Mouse (Mus musculus): Measurements from ENCODE around the gene Specc1. TPM values are rescaled to one million over a fixed set of nuclear protein-coding genes. Genes with fewer than 3 reads are reported as not detected.

The Specc1 gene
- 14.9 and 15.3 TPM in 2 replicates for polyA plus RNA-seq (2016; fragmentation: Nextera tagmentation; extraction: Ambion mirVana)

DNA sequence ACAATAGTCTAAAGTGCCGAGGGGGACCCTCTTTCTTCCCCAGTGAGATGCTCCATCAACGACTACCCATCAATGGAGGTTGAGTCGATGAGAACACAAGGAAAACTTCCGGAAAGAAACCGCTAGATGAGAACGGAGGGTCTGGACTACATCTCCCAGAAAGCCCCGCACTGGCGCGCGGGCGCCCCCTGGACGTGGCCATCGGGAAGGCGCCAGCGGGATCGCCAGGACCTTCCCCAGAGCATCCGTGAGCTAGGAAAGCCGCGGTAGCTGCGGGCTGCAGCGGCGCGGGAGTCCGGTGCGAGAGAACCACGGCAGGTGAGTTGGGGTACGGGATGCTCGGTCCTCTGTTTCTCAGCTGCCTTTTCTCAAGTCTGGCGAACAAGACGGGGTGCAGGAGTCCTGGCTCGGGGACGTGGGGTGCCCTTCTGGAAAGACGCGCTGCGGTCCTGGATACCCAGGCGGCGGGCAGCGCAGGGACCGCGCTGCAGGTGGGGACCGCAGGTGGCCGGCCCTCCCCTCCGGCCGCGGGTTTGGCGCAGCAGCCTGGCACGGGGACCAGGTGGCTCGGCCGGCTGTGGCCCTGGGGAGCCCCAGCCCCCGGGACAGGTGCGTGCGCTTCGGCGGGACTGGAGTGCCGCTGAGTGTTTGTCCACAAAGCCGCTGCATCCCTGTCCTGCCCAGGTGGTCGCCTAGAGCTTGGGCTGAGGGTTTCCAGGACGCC, at the start of gene Specc1:
Gene Specc1 (plus strand): TSS at position 192 of the 724 bp plus-strand sequence.
- no peaks in the 10 kb centered on the region for H3K36me3 ChIP-seq (replicated peaks)
- H3K9me3 ChIP-seq, result no peaks in the 10 kb centered on the region
- peaks cover 26% of the 10 kb centered on the region for H3K27me3 ChIP-seq (replicated peaks; ENCODE audit: low read depth, poor library complexity, severe bottlenecking)
- peak within 1 kb of the TSS; percentile 81 for H3K4me3 ChIP-seq
- peak within 1 kb of the TSS; percentile 51; the same call in 1 of the 2 replicates for H3K27ac ChIP-seq (replicated peaks)
- peaks cover 7% of the 10 kb centered on the region for H3K4me1 ChIP-seq
- peak; percentile 94 for DNase-seq (ENCODE audit: low spot score)
- WGBS, result under 1% methylated on average over 58 of the region's 58 CpGs

DNA sequence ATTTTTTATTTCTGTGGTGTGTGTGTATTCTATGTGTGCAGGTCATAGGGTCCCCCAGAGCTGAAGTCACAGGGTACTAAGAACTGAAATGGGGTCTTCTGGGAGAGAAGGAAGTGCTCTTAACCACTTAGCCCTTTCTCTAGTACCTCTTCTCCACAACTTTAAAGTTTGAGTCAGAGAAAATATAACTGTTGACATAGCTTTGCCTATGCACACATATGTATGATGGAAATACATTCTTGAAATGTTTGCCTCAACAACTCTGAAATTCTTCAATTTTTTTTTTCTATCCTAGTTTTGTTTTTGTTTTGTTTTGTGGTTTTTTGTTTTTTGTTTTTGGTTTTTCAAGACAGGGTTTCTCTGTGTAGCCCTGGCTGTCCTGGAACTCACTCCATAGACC, 48.2 kb upstream of the Specc1 start:
- Histone ChIP-seq H3K36me3 (replicated peaks) (peaks cover 93% of the 10 kb centered on the region), H3K27me3 (replicated peaks; ENCODE audit: low read depth, poor library complexity, severe bottlenecking) (no peaks in the 10 kb centered on the region), H3K27ac (replicated peaks) (no peak overlapping the region), H3K4me3 (no peak overlapping the region), H3K9me3 (no peaks in the 10 kb centered on the region), H3K4me1 (no peaks in the 10 kb centered on the region)
- no peak for DNase-seq (ENCODE audit: low spot score)

DNA sequence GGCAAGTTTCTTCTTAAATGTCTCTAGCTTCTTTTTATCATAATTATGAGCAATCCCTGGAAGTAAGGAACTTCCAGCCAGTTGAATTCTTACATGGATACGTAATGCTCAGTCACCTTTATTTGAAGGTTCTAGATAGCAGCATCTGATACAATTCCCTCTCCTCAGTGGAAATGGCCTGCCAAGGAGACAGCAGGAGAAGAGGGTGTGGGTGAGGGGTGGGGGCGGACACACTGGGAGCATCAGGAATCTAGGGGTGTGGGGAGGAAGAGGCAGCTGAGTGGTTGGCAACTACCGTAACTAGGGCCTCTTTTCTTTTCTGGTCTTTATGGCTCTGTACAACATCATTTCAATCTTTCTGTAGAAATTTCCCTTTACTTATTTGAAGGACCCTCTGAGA, 36.9 kb upstream of the Specc1 start:
- 92% methylated on average over 3 of the region's 3 CpGs for WGBS
- Histone ChIP-seq H3K4me1 (no peaks in the 10 kb centered on the region), H3K36me3 (replicated peaks) (peaks cover 61% of the 10 kb centered on the region)

DNA sequence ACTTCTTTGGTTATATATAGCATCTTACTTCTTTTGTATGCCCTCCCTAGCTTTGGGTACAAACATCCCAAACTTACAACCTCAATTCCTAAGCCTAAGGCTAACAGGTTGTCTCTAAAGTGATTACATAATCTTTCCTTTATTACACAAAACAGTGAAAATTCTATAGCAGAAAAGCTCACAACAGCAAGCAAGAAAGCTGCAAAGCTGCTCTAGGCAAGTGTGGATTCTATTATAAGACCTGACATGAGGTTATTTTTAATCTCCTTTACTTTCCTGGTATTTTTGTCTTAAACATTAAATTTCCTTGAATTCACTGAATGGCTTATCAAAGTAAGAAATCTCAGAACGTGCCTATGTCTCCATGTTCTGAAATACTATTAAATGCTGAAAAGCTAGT, 33.3 kb upstream of the Specc1 start:
- Histone ChIP-seq H3K4me1 (peaks cover 4% of the 10 kb centered on the region), H3K9me3 (no peaks in the 10 kb centered on the region), H3K27ac (replicated peaks) (no peak overlapping the region), H3K27me3 (replicated peaks; ENCODE audit: low read depth, poor library complexity, severe bottlenecking) (no peaks in the 10 kb centered on the region), H3K36me3 (replicated peaks) (peaks cover 41% of the 10 kb centered on the region), H3K4me3 (no peak overlapping the region)
- 89% methylated on average over 1 of the region's 1 CpGs for WGBS
- DNase-seq (ENCODE audit: low spot score), result no peak

More for the DNA sequence above, 36.9 kb upstream of the Specc1 start:
- Histone ChIP-seq H3K27me3 (replicated peaks; ENCODE audit: low read depth, poor library complexity, severe bottlenecking) (no peaks in the 10 kb centered on the region), H3K27ac (replicated peaks) (no peak overlapping the region), H3K9me3 (no peaks in the 10 kb centered on the region), H3K4me3 (no peak overlapping the region)
- DNase-seq (ENCODE audit: low spot score), result no peak

DNA sequence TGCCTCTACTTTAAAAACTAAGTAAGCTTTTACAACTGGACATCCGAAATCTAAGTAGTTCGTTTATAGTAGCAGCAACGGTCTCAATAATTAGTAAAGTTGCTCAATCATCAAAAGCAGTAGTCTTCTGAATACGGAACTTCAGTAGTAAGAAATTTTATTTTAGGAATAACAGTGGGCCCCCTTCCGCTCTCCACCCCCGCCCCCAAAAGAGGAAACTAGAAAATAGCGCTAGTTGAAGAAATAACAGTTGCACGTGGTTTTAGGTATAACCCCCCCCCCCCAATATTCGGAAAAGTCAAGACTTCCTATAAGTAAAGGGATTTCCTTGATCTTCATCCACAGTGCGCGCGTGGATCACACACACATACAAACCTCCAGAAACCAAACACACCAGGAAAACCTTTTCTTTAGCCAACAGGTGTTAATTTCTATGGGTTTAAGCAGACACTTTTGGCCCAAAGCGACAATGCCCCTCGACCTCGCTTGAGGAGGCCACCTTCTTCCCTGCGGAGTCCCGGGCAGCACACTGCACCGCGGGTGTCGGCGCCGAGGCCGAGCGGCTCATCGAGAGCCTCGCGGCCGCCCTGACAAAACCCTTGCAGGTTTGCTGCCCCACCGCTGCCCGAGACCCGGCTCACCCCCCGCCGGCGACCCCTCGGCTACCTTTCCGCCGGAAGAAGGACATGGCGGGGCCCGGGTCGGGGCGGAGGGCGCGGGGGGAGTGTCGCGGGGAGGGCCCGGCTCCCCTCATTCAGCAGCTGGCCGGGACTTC, 27.1 kb upstream of the Specc1 start:
- Histone ChIP-seq H3K27me3 (replicated peaks; ENCODE audit: low read depth, poor library complexity, severe bottlenecking) (0 out of 2 replicates have a peak, but pooled peaks cover 5% of the 10 kb centered on the region), H3K9me3 (no peaks in the 10 kb centered on the region), H3K36me3 (replicated peaks) (peaks cover 8% of the 10 kb centered on the region), H3K27ac (replicated peaks) (peak overlapping the region; percentile 97), H3K4me3 (peak overlapping the region; percentile 95), H3K4me1 (peaks cover 26% of the 10 kb centered on the region)
- DNase-seq (ENCODE audit: low spot score), result no peak
- WGBS, result 2% methylated on average over 47 of the region's 47 CpGs

DNA sequence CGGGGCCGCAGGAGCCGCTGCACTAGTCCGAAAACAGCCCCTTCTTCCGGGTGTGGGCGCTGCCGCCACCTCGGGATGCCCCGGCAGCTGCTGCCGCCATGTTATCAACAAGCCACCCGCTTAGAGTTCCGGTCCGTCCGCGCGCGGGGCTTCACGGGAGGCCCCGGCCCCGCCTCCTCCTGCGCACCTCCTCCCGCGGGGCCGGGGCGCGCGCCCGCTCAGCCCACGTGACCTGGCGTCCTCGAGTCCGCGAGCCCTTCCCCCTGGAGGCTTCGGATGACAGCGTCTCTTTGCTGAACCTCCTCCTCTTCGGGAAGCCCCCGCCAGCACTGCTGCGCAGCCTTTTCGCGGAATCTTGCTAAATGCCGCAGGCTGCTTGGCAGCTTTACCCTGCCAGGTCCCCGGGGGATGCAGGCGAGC, 26.5 kb upstream of the Specc1 start, which contains the start of gene Akap10:
Gene Akap10 (minus strand): TSS at position 155 of the 420 bp plus-strand sequence.
- peaks cover 8% of the 10 kb centered on the region for H3K36me3 ChIP-seq (replicated peaks)
- peaks cover 26% of the 10 kb centered on the region for H3K4me1 ChIP-seq
- H3K9me3 ChIP-seq, result no peaks in the 10 kb centered on the region
- WGBS, result under 1% methylated on average over 43 of the region's 43 CpGs
- DNase-seq (ENCODE audit: low spot score), result peak; percentile 97
- H3K27me3 ChIP-seq (replicated peaks; ENCODE audit: low read depth, poor library complexity, severe bottlenecking), result 0 out of 2 replicates have a peak, but pooled peaks cover 5% of the 10 kb centered on the region
- peak within 1 kb of the TSS; percentile 95 for H3K4me3 ChIP-seq
- H3K27ac ChIP-seq (replicated peaks), result peak within 1 kb of the TSS; percentile 97

DNA sequence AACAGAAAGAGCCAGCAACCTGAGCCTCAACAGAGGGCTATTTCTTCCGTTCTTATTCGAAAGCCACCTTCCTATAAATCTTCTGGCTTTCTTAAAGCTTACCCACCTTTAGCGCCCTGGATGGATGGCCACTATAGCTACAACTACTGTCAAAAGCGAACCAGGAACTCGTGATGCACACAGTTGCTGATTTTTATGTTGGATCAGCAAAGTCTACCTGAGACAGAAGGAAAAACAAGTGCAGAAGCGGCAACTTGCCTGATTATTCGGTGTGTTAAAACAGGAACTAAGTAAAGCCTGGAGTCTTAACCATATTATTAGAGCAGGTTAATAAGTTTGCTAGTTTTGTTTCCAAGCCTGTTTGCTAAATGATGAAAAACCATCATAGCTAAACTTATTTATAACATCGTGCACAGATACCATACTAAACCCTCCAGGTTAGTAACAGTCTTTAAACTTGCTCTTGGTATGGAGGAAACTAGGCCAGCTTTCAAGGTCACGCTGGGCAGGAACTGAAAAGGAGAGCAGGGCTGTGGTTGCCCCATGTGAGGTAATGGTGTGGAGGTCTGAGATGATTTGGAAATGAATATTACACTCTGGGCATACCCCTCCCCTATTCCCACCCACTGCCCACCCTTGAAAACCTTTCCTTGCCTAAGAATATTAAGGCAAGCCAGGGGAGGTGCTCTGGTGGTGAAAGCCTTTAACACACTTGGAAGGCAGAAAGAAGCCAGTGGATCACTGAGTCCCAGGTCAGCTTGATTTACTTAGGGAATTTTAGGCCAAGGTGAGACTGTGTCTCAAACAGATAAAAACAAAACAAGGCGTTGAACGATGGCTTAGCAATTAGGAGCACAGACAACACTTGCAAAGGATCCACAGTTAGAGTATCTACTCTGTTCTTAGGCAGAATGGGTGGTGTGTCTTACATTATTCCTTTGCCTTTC, 25.6 kb upstream of the Specc1 start:
- H3K4me1 ChIP-seq, result peaks cover 26% of the 10 kb centered on the region
- H3K36me3 ChIP-seq (replicated peaks), result peaks cover 8% of the 10 kb centered on the region
- H3K27ac ChIP-seq (replicated peaks), result peak overlapping the region; percentile 97
- WGBS, result 21% methylated on average over 11 of the region's 11 CpGs
- 0 out of 2 replicates have a peak, but pooled peaks cover 5% of the 10 kb centered on the region for H3K27me3 ChIP-seq (replicated peaks; ENCODE audit: low read depth, poor library complexity, severe bottlenecking)
- no peaks in the 10 kb centered on the region for H3K9me3 ChIP-seq
- no peak for DNase-seq (ENCODE audit: low spot score)
- H3K4me3 ChIP-seq, result peak overlapping the region; percentile 95

DNA sequence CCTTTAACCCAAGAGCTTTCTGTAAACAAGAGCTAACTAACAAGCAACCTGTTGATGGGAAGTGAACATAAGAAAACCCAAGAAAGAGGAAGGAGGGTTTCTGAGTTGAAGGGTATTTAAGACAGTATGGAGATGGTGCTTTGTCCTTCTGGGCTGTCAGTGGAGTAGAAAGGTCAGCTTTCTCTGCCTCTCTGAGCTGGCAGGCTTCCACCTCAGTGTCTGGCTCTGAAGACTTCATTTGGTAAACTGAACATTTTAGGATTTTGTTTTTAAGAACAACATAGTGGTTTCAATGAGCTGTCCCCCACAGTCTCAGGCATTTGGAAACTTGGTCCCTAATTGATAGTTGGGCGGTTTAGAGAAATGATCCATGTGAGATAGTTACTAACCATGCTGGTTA, 18.8 kb upstream of the Specc1 start:
- Histone ChIP-seq H3K4me1 (no peaks in the 10 kb centered on the region), H3K9me3 (no peaks in the 10 kb centered on the region), H3K27me3 (replicated peaks; ENCODE audit: low read depth, poor library complexity, severe bottlenecking) (no peaks in the 10 kb centered on the region), H3K27ac (replicated peaks) (no peak overlapping the region), H3K4me3 (no peak overlapping the region), H3K36me3 (replicated peaks) (no peaks in the 10 kb centered on the region)
- no peak for DNase-seq (ENCODE audit: low spot score)
- WGBS, result 89% methylated on average over 1 of the region's 1 CpGs

DNA sequence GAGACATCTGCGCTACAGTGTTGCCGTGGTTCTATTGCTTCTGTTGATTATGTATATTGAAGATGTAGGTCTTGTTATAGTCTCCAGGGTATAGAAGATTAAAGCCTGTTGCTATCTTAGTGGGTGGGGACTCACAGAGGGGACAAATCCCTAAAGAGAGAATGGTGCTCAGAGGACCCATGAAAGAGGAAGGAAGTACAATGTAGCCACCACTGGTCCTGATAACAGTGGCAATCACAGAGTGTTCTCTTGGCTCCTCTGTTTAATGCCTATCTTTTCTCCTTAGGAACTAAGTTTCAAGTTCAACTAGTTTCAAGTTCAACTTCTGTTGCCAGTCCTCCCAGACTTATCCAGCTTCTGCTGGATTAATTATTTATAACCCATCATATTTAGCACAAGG, 13.7 kb upstream of the Specc1 start:
- no peak overlapping the region for H3K27ac ChIP-seq (replicated peaks)
- no peaks in the 10 kb centered on the region for H3K9me3 ChIP-seq
- WGBS, result 93% methylated on average over 2 of the region's 2 CpGs
- H3K27me3 ChIP-seq (replicated peaks; ENCODE audit: low read depth, poor library complexity, severe bottlenecking), result no peaks in the 10 kb centered on the region
- no peak overlapping the region for H3K4me3 ChIP-seq
- DNase-seq (ENCODE audit: low spot score), result no peak
- no peaks in the 10 kb centered on the region for H3K4me1 ChIP-seq
- no peaks in the 10 kb centered on the region for H3K36me3 ChIP-seq (replicated peaks)

DNA sequence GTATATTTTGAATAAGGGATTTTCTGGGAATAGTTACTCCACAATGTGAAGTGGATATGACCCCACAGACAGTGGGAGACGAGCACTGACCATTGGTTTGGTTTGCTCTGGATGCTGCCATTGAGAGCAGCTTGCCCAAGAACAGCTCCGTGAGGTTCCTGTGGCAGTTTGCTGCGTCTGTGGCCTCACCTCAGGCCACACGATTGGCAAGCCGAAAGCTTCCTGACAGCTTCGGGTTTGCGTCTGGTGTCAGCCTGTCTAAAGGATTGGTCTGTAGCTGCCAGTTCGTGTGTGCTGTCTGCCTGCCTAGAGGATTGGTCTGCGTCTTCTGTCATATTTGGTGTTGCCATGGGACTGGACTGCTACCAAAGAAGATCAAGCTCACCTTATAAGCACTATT, 12.1 kb upstream of the Specc1 start:
- Histone ChIP-seq H3K4me1 (no peaks in the 10 kb centered on the region), H3K4me3 (no peak overlapping the region), H3K9me3 (no peaks in the 10 kb centered on the region), H3K36me3 (replicated peaks) (no peaks in the 10 kb centered on the region), H3K27me3 (replicated peaks; ENCODE audit: low read depth, poor library complexity, severe bottlenecking) (no peaks in the 10 kb centered on the region), H3K27ac (replicated peaks) (no peak overlapping the region)
- no peak for DNase-seq (ENCODE audit: low spot score)
- WGBS, result 84% methylated on average over 9 of the region's 9 CpGs

DNA sequence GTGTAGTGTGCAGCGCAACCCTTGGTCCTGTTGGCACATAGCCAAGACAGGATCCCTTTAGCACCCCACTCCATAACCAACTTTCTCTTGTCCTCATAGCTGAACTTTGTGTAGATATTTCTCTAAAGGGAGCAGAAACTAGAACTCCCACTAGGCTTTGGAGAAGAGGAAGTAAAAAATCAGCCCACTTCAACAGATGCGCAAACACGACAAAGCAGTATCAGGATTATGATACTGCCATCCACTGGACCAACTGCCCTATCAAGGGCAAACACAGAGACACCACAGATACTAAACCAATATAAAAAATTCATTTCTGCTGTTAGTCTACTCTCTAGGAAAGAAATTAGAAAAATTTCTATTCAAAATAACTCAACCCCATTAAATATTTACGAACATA, 10.0 kb upstream of the Specc1 start:
- WGBS, result 94% methylated on average over 4 of the region's 4 CpGs

DNA sequence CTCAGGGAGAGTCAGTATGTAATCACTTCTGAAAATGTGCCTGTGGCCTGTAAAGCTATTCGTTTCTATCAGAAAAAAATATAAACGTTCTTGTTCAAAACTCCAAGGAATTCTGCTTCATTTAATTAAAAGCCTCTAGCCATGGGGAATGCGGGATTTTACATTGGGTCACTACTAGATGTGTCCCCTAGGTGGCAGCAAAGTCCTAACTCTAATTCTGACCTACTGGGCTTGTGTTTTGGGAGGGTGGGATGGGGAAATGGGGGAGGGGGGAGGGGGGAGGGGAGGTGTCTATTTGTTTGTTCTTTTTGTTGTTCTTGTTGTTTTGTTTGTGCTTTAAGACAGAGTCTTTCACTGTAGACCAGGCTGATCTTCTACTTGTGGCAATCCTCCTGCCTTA, 7.2 kb upstream of the Specc1 start:
- Histone ChIP-seq H3K27me3 (replicated peaks; ENCODE audit: low read depth, poor library complexity, severe bottlenecking) (no peaks in the 10 kb centered on the region), H3K4me3 (no peak overlapping the region), H3K4me1 (no peaks in the 10 kb centered on the region), H3K36me3 (replicated peaks) (no peaks in the 10 kb centered on the region), H3K27ac (replicated peaks) (no peak overlapping the region), H3K9me3 (no peaks in the 10 kb centered on the region)
- WGBS, result 3% methylated on average over 3 of the region's 3 CpGs
- peak; percentile 71 for DNase-seq (ENCODE audit: low spot score)

More for the DNA sequence above, 10.0 kb upstream of the Specc1 start:
- no peak overlapping the region for H3K4me3 ChIP-seq
- H3K27ac ChIP-seq (replicated peaks), result no peak overlapping the region
- DNase-seq (ENCODE audit: low spot score), result no peak
- no peaks in the 10 kb centered on the region for H3K36me3 ChIP-seq (replicated peaks)
- H3K9me3 ChIP-seq, result no peaks in the 10 kb centered on the region
- H3K4me1 ChIP-seq, result no peaks in the 10 kb centered on the region
- no peaks in the 10 kb centered on the region for H3K27me3 ChIP-seq (replicated peaks; ENCODE audit: low read depth, poor library complexity, severe bottlenecking)
